Mouse (Mus musculus) cortical plate, adult 2 months (tissue): ENCODE results near the gene Habp2.

Experiments used
- CTCF ChIP-seq: fragments of 200-500 bp; IDR thresholded peaks from 2 replicates; pipeline ENCODE4 v1.5.1; 2011; ENCODE audit warnings: mild to moderate bottlenecking, control low read depth, low read length; ENCODE audit not compliant: insufficient read depth; ENCODE audit errors: extremely low read depth
- POLR2A ChIP-seq: fragments of 200-500 bp; IDR thresholded peaks from 2 replicates; pipeline ENCODE4 v1.6.1; 2011; ENCODE audit warnings: mild to moderate bottlenecking, low read length, control low read depth; ENCODE audit not compliant: insufficient read depth; ENCODE audit errors: extremely low read depth

DNA sequence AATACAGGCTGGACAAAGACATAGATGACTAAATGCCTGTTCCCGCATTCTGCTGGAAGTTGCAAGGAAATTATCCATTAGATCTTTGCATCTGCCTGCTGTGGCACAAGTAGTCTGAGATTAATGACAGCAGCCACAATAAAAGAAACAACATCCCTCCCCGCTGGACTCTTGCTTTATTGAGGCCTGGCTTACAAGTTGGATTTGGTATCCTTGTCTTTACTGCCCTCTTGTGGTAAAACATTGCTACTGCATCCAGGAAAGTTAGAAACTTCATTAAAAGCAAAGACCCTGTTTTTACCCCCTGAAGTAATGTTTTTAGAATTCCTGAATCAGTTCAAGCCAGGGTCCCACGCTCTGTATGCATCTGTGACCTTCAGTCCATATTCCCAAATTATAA, 31.4 kb upstream of the Habp2 start:
- TF ChIP-seq CTCF (peak; percentile 57), POLR2A (no peak)
